Mouse (Mus musculus): Measurements from ENCODE around the gene Slc25a27.

The Slc25a27 gene

GRCm38 (mm10) chr17:43649641-43650436, 17.2 kb downstream of the Slc25a27 start:
- DNase-seq (ENCODE audit: inconsistent age in 2 of 2, low spot score in 1 of 2), result no peak

DNA sequence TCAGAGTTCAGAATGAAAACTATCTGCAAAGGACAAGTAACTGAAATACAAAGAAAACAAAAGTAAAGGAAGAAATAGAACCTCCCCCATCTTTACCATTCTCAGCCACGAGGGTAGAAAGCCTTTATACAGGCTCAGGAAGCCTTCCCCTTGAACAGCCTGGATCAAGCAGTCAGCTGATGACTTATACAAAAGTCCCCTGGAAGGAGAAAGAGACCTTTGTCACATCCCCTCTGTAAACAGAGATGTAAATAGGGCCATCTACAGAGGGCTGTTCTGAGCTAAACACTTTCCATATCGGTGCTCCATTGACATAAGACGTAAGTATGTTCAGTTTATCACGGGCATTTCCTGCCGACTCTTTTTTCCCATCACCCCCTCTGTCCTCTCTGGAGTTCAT, 20.1 kb downstream of the Slc25a27 start:
- DNase-seq (ENCODE audit: inconsistent age in 2 of 2, low spot score in 1 of 2), result no peak

- no peak for DNase-seq (ENCODE audit: inconsistent age in 2 of 2, low spot score in 1 of 2)
These were observed 21.9 kb downstream of the Slc25a27 start for GRCm38 (mm10) chr17:43645136-43645535.

GRCm38 (mm10) chr17:43644375-43644774, 22.6 kb downstream of the Slc25a27 start:
- no peak for DNase-seq (ENCODE audit: inconsistent age in 2 of 2, low spot score in 1 of 2)

GRCm38 (mm10) chr17:43643191-43643590, 23.8 kb downstream of the Slc25a27 start:
- no peak for DNase-seq (ENCODE audit: inconsistent age in 2 of 2, low spot score in 1 of 2)

DNA sequence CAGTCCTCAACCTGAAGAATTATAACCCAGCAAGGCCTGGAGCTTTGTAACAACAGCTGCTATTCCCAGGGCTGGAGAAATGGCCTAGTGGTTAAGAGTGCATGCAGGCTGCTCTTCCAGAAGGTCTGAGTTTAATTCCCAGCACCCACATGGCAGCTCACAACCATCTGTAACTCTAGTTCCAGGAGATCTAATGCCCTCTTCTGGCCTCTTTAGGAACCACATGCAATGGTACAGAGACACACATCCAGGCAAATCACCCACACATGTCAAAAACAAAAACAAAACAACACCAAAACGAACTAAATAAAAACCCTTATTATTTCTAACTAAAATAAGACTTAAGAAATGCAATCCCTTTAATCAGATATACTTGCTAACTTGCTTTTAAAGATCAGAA, 26.2 kb downstream of the Slc25a27 start:
- no peak for DNase-seq (ENCODE audit: inconsistent age in 2 of 2, low spot score in 1 of 2)

DNA sequence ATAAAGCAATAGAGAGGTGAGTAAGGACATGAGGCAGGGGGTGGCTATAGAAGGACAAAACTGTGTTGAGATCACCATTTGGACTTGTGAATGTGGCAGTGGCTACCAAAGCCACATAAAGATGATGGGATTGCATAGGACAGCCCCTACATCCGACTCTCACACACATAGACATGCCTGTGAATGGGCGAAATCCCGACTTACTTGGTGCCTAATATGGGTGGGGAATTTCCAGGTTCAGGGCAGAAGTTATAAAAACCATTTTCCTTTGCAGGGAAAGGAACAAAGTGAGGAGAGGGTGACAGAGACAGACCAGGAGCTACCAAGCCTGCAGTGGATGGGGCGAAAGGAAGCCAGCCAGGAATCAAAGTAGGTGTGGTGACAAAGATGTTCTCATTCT, 29.9 kb downstream of the Slc25a27 start:
- no peak for DNase-seq (ENCODE audit: inconsistent age in 2 of 2, low spot score in 1 of 2)

- no peak for DNase-seq (ENCODE audit: inconsistent age in 2 of 2, low spot score in 1 of 2)
These were observed 36.6 kb downstream of the Slc25a27 start for GRCm38 (mm10) chr17:43630427-43630760.

GRCm38 (mm10) chr17:43629496-43630426, 37.3 kb downstream of the Slc25a27 start, which contains the start of gene Tdrd6:
Tdrd6 (minus strand) TSS chr17:43630299.
- DNase-seq (ENCODE audit: inconsistent age in 2 of 2, low spot score in 1 of 2), result no peak

DNA sequence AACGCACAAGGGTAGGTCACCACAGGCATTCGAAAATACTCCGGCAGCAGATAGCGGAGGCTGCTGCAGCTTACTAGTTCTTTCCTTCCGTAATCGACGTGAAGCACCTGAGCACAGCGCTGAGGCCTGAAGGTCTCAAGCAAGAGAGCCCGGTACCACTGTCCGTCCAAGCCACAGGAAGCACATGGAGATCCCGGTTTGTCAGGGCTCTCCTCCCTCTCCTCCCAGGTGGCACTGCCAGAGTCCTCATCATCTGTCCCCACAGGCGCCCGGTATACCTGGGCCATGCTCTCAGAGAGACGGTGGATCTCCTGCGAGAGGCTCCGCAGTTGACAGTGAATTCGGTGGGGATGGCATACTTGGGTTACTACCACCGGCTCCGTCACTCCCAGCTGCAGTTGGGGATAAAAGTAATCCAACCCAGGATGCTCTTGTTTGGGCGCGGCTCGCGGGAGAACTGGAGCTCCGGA, 38.0 kb downstream of the Slc25a27 start:
- no peak for DNase-seq (ENCODE audit: inconsistent age in 2 of 2, low spot score in 1 of 2)

DNA sequence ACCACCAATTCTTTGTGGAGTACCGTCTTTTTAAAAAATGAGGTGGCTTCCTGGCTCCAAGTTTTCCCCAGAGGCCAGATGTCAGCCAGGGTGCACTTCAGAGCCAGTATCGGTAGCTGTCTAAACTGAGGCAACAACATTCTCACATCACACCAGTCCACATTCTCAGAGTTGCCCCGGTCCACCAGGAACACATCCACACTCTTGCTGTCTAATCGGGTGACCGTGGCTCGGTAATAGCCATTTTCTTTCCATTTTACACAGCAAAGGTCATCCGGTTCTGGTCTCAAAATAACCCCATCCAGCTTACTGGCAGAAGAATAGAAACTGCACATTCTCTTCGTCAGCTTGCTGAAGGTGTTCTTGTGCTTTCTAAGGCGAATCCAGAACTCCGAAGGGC, 38.8 kb downstream of the Slc25a27 start:
- no peak for DNase-seq (ENCODE audit: inconsistent age in 2 of 2, low spot score in 1 of 2)

GRCm38 (mm10) chr17:43622076-43622475, 44.9 kb downstream of the Slc25a27 start:
- no peak for DNase-seq (ENCODE audit: inconsistent age in 2 of 2, low spot score in 1 of 2)

DNA sequence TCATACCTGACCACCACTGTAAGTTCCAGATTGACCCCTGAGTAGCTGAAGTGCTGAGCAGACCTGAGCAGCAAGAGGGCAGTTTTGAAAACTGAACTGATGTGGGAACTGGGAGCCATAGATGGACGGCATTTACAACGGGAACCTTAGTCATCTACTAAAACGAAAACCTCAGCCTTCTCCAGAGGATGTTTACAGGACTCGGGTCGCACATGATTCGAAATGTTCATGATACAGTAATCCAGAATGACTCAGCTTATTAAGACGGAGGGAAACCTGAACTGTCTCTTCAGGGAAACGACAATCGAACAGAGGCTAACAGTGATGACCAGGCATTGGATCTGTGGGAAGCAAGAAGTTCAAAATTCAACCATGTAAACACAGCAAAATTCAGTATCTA, 47.9 kb downstream of the Slc25a27 start:
- no peak for DNase-seq (ENCODE audit: inconsistent age in 2 of 2, low spot score in 1 of 2)

GRCm38 (mm10) chr17:43612221-43612620, 54.8 kb downstream of the Slc25a27 start:
- DNase-seq (ENCODE audit: inconsistent age in 2 of 2, low spot score in 1 of 2), result no peak

- peak; percentile 19 to 68 for DNase-seq (ENCODE audit: inconsistent age in 2 of 2, low spot score in 1 of 2)
These were observed 55.4 kb downstream of the Slc25a27 start for GRCm38 (mm10) chr17:43611586-43611985.

- DNase-seq (ENCODE audit: inconsistent age in 2 of 2, low spot score in 1 of 2), result peak; percentile 50 to 90
These were observed 60.3 kb downstream of the Slc25a27 start for GRCm38 (mm10) chr17:43606704-43607103.

DNA sequence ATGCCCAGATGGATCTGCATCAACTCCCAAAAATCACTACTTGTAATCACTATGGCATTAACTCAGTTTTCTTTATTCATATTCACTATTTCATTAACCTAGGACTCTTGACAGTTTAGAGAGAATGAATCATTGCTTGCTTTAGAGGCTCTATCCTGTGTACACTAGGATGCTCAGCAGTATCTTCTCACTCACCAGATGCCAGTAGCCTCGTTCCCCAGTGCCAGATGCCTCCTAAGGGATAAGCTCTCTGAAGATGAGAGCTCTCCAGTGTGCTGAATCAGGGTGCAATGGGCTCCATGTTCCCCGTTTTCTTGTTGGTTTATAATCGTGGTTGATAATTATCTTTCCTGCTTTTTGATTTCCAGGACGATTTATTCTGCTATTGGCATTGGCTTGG, 68.3 kb downstream of the Slc25a27 start:
- DNase-seq (ENCODE audit: inconsistent age in 2 of 2, low spot score in 1 of 2), result no peak

GRCm38 (mm10) chr17:43597742-43598141, 69.3 kb downstream of the Slc25a27 start:
- no peak for DNase-seq (ENCODE audit: inconsistent age in 2 of 2, low spot score in 1 of 2)

DNA sequence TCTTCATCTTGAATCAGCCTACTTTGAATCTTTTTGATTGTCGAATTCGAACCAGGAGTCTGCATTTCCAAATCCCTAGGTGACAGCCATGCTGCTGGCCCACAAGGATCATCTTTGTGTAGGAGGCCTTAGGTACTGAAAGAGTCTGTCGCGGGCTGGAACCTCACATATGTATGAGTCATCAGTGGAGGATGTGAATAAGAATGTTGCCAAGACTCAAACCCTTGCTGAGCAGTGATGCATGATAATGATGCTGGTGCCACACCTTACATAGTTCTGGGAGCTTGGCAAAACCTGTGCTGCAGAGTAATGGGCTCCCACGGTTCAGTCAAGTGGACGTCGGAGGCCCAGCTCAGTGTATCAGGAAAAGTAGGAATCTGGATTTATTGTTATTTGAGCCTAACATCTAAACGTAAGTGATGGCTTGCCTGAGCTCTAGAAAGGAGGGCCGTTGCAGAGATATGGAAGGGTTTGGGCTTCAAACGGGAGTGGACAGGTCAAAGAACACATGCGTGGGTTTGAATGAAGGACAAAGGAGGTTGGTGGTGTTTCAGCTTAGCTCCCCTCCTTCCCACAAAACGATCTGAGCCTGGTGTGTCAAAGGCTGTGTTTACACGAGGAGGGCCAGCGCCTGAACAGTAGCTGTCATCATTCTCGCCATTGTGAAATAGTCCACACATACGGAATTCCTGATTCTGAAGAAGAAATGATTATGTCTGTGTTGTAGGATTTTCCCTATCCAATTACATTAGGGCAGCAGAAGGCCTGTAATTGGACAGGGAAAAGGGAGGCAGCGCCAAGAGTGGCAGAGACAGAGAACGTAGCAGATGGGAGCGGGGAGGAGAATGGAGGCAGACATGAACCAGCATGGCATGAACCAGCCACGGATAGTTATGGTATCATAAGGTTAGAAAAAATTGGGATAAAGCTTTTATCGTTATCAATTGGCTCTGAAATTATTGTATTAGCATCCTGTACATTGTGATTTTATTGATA, 74.4 kb downstream of the Slc25a27 start:
- no peak for DNase-seq (ENCODE audit: inconsistent age in 2 of 2, low spot score in 1 of 2)

Data from adrenal gland, adult (tissue).